In the genomic region with DNA sequence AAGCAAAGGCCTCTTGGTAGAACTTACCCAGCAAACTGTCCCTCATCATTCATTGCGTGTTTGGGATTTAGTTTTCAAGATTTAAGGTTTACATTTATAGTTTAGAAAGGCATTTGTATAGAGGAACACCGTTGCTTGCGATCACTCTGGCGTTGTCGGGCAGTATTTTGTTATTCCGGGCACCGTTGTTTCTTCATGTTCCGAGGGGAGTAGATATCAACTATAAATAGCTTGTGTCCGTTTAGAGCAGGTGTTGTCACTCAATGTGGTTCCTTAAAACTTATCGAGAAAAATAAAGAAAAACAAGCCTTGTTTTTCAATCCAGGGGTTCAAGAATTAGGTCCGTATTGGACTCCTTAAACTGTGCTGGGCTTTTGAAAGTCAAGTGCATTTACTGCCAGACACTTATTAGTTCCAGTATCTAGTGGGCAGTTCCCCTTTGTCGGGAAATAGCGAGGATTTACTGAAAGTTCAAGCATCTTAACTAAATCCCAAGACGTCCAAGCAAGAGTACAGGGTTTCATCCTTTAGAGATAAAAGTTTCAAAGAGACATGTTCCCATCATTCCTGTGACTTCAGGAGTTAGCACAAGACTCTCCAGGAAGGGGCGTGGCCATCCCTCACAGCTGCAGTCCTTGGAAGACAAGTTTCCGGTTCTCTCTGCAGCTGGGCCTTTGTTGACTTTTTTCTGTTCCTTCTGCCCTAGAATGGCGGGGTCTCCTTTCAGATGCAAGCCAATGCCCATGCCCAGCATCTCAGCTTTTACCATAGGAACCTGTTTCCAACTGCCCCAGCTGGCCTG, we compare ENCODE assay signal across 10 mouse cellular contexts. TPM values are rescaled to one million over a fixed set of nuclear protein-coding genes. Genes with fewer than 3 reads are reported as not detected.
A peak's percentile ranks its signal among the peaks of the same experiment; 100 is the strongest.
DNase-seq lines count a peak whose midpoint lies in the region; ATAC-seq lines count a peak whose summit lies in the region.
"Had no signal": no experiment of that assay in that cellular context is flagged by ENCODE, and none has a peak within 500 bp of the region (broad histone marks: within the 10 kb centered on the region; RNA-seq: fewer than 3 reads in every experiment).

No protein-coding gene starts in this region.

- H3K9ac ChIP-seq in neural tube, embryonic 11.5 days (ENCODE audit: low read length), result no peak overlapping the region
- no peak overlapping the region for H3K9ac ChIP-seq in neural tube, embryonic 15.5 days (replicated peaks)
- 0 out of 2 replicates have a peak overlapping the region, but pooled peaks have one; percentile 30 for H3K9ac ChIP-seq in liver, embryonic 11.5 days (ENCODE audit: low read depth, low read length)
- H3K9ac ChIP-seq in kidney, embryonic 14.5 days (ENCODE audit: low read depth, low read length), result no peak overlapping the region
- H3K9ac ChIP-seq: forebrain, embryonic 13.5 days had no signal

- ATAC-seq in neural tube, embryonic 11.5 days (ENCODE audit: insufficient read depth, low FRiP score, low TSS enrichment), result no peak
- ATAC-seq in neural tube, embryonic 15.5 days (ENCODE audit: low FRiP score), result no peak
- ATAC-seq in liver, embryonic 11.5 days (replicated peaks; ENCODE audit: low FRiP score), result no peak
- ATAC-seq in kidney, embryonic 14.5 days (ENCODE audit: low FRiP score, low TSS enrichment), result no peak
- ATAC-seq in frontal cortex, adult (ENCODE audit: low TSS enrichment), result no peak
- ATAC-seq: forebrain, embryonic 13.5 days had no signal

- no peaks in the 10 kb centered on the region for H3K9me3 ChIP-seq in neural tube, embryonic 11.5 days (ENCODE audit: control insufficient read depth, low read length)
- H3K9me3 ChIP-seq in neural tube, embryonic 15.5 days (replicated peaks), result no peaks in the 10 kb centered on the region
- H3K9me3 ChIP-seq in embryonic facial prominence, embryonic 10.5 days, result no peaks in the 10 kb centered on the region
- no peaks in the 10 kb centered on the region for H3K9me3 ChIP-seq in liver, embryonic 11.5 days (ENCODE audit: control insufficient read depth, low read length)
- no peaks in the 10 kb centered on the region for H3K9me3 ChIP-seq in kidney, embryonic 14.5 days (ENCODE audit: control insufficient read depth, low read length)
- H3K9me3 ChIP-seq: forebrain, embryonic 13.5 days had no signal

- H3K36me3 ChIP-seq in neural tube, embryonic 11.5 days (ENCODE audit: control insufficient read depth, insufficient read depth, low read length), result no peaks in the 10 kb centered on the region
- H3K36me3 ChIP-seq in neural tube, embryonic 15.5 days, result no peaks in the 10 kb centered on the region
- no peaks in the 10 kb centered on the region for H3K36me3 ChIP-seq in embryonic facial prominence, embryonic 10.5 days (replicated peaks)
- H3K36me3 ChIP-seq in liver, embryonic 11.5 days (ENCODE audit: control insufficient read depth, insufficient read depth, low read length), result no peaks in the 10 kb centered on the region
- no peaks in the 10 kb centered on the region for H3K36me3 ChIP-seq in kidney, embryonic 14.5 days (ENCODE audit: control insufficient read depth, insufficient read depth, low read length)

- H3K4me3 ChIP-seq in neural tube, embryonic 11.5 days (ENCODE audit: low read depth, low read length), result no peak overlapping the region
- H3K4me3 ChIP-seq in neural tube, embryonic 15.5 days (replicated peaks), result no peak overlapping the region
- H3K4me3 ChIP-seq in embryonic facial prominence, embryonic 10.5 days, result no peak overlapping the region
- peak overlapping the region; percentile 38 for H3K4me3 ChIP-seq in liver, embryonic 11.5 days (ENCODE audit: low read depth, low read length)
- H3K4me3 ChIP-seq in kidney, embryonic 14.5 days (ENCODE audit: low read length), result no peak overlapping the region
- H3K4me3 ChIP-seq: forebrain, embryonic 13.5 days had no signal

- 73% methylated on average over 17 of the region's 17 CpGs for WGBS in neural tube, embryonic 11.5 days
- WGBS in neural tube, embryonic 15.5 days, result 74% methylated on average over 17 of the region's 17 CpGs
- 73% methylated on average over 17 of the region's 17 CpGs for WGBS in embryonic facial prominence, embryonic 10.5 days
- WGBS in liver, embryonic 11.5 days, result 39% methylated on average over 17 of the region's 17 CpGs
- 64% methylated on average over 17 of the region's 17 CpGs for WGBS in kidney, embryonic 14.5 days

- no peaks in the 10 kb centered on the region for H3K4me1 ChIP-seq in neural tube, embryonic 11.5 days (ENCODE audit: control insufficient read depth, insufficient read depth, low read length)
- peaks cover 9% of the 10 kb centered on the region for H3K4me1 ChIP-seq in neural tube, embryonic 15.5 days
- peaks cover 11% of the 10 kb centered on the region; the same call in 1 of the 2 replicates for H3K4me1 ChIP-seq in embryonic facial prominence, embryonic 10.5 days
- peaks cover 8% of the 10 kb centered on the region; the same call in 1 of the 2 replicates for H3K4me1 ChIP-seq in liver, embryonic 11.5 days (replicated peaks; ENCODE audit: control insufficient read depth, insufficient read depth, low read length)
- H3K4me1 ChIP-seq in kidney, embryonic 14.5 days (ENCODE audit: control insufficient read depth, insufficient read depth, low read length), result 0 out of 2 replicates have a peak, but pooled peaks cover 2% of the 10 kb centered on the region

- H3K27me3 ChIP-seq in neural tube, embryonic 11.5 days (ENCODE audit: control insufficient read depth, insufficient read depth, low read length), result peaks cover 4% of the 10 kb centered on the region; the same call in 1 of the 2 replicates
- peaks cover 21% of the 10 kb centered on the region for H3K27me3 ChIP-seq in neural tube, embryonic 15.5 days (replicated peaks)
- peaks cover 44% of the 10 kb centered on the region for H3K27me3 ChIP-seq in embryonic facial prominence, embryonic 10.5 days (replicated peaks; ENCODE audit: low read depth, poor library complexity, severe bottlenecking)
- H3K27me3 ChIP-seq in liver, embryonic 11.5 days (replicated peaks; ENCODE audit: control insufficient read depth, insufficient read depth, low read length), result 0 out of 2 replicates have a peak, but pooled peaks cover 3% of the 10 kb centered on the region
- no peaks in the 10 kb centered on the region for H3K27me3 ChIP-seq in kidney, embryonic 14.5 days (ENCODE audit: control insufficient read depth, insufficient read depth, low read length)

- H3K4me2 ChIP-seq in neural tube, embryonic 11.5 days (ENCODE audit: low read depth), result no peak overlapping the region
- H3K4me2 ChIP-seq in neural tube, embryonic 15.5 days, result no peak overlapping the region
- H3K4me2 ChIP-seq in liver, embryonic 11.5 days, result peak overlapping the region; percentile 63
- no peak overlapping the region for H3K4me2 ChIP-seq in kidney, embryonic 14.5 days (replicated peaks; ENCODE audit: low read depth, low read length)

- H3K27ac ChIP-seq in neural tube, embryonic 11.5 days (ENCODE audit: low read depth, low read length), result no peak overlapping the region
- no peak overlapping the region for H3K27ac ChIP-seq in neural tube, embryonic 15.5 days (replicated peaks)
- no peak overlapping the region for H3K27ac ChIP-seq in embryonic facial prominence, embryonic 10.5 days (replicated peaks)
- H3K27ac ChIP-seq in liver, embryonic 11.5 days (ENCODE audit: low read depth, low read length), result no peak overlapping the region
- H3K27ac ChIP-seq in kidney, embryonic 14.5 days (ENCODE audit: low read depth, low read length), result no peak overlapping the region
- H3K27ac ChIP-seq: forebrain, embryonic 13.5 days had no signal

- DNase-seq in neural tube, embryonic 11.5 days (ENCODE audit: low spot score), result peak; percentile 33
- DNase-seq in embryonic facial prominence, embryonic 10.5 days (ENCODE audit: low spot score), result peak; percentile 39
- no peak for DNase-seq in liver, embryonic 11.5 days (ENCODE audit: low spot score)
- DNase-seq in thymus, postnatal 14 days, result peak; percentile 80
- no peak for DNase-seq in adrenal gland, postnatal 36 days
- DNase-seq: adrenal gland, adult 8-10 months had no signal

RNA-seq across cellular contexts. Expression of gene Syk, which starts 1.9 kb away (rescaled TPM):
- polyA plus RNA-seq in neural tube, embryonic 11.5 days (2014; fragmentation: Nextera tagmentation; extraction: Ambion mirVana), result 3.8 and 3.9 TPM in 2 replicates
- 0.96 and 3.2 TPM in 2 replicates for polyA plus RNA-seq in neural tube, embryonic 15.5 days (2015; fragmentation: Nextera tagmentation; extraction: Ambion mirVana)
- 2.2 and 2.8 TPM in 2 replicates for polyA plus RNA-seq in embryonic facial prominence, embryonic 10.5 days (2016; fragmentation: Nextera tagmentation; extraction: Ambion mirVana)
- polyA plus RNA-seq in liver, embryonic 11.5 days (2014; fragmentation: Nextera tagmentation; extraction: Ambion mirVana), result 10.1 and 10.7 TPM in 2 replicates
- 5.9 and 10.0 TPM in 2 replicates for polyA plus RNA-seq in kidney, embryonic 14.5 days (2014; fragmentation: Nextera tagmentation; extraction: Ambion mirVana)
- 1 to 10 TPM; 3.1 to 6.6 TPM for total RNA-seq in adrenal gland, postnatal 36 days (2021)

RNA-seq across cellular contexts. Expression of gene Diras2, which starts 53.8 kb away (rescaled TPM):
- polyA plus RNA-seq in neural tube, embryonic 11.5 days (2014; fragmentation: Nextera tagmentation; extraction: Ambion mirVana), result 0.15 and 0.19 TPM in 2 replicates
- 5.4 and 6.0 TPM in 2 replicates for polyA plus RNA-seq in neural tube, embryonic 15.5 days (2015; fragmentation: Nextera tagmentation; extraction: Ambion mirVana)
- polyA plus RNA-seq in embryonic facial prominence, embryonic 10.5 days (2016; fragmentation: Nextera tagmentation; extraction: Ambion mirVana), result 0.15 and 0.19 TPM in 2 replicates
- polyA plus RNA-seq in liver, embryonic 11.5 days (2014; fragmentation: Nextera tagmentation; extraction: Ambion mirVana), result 0.05 and 0.10 TPM in 2 replicates
- polyA plus RNA-seq in kidney, embryonic 14.5 days (2014; fragmentation: Nextera tagmentation; extraction: Ambion mirVana), result 0.18 and 0.23 TPM in 2 replicates
- 1 to 10 TPM; 3.8 to 4.3 TPM for total RNA-seq in adrenal gland, postnatal 36 days (2021)

Comparison
In these comparisons a context has a peak if more than half of its experiments do, and no peak if none do; other contexts are left out.
1. DNase-seq: peak in neural tube, embryonic 11.5 days (single experiment), embryonic facial prominence, embryonic 10.5 days (single experiment) and thymus, postnatal 14 days (single experiment); none in liver, embryonic 11.5 days (single experiment) and adrenal gland, postnatal 36 days (0 of 2).